Mouse (Mus musculus) frontal cortex, adult 2 months (tissue): ENCODE results near the gene Wdr90. TPM values are rescaled to one million over a fixed set of nuclear protein-coding genes. Genes with fewer than 3 reads are reported as not detected.

ENCODE experiments used
- DNase-seq, 2 experiments: peaks; one replicate each; pipeline ENCODE4 v3.0.0; 2022; ENCODE audit warnings: low spot score in 1 of 2; ENCODE audit errors: extremely low spot score in 1 of 2
- polyA plus RNA-seq: library from polyadenylated mRNA; depleted of rRNA; stranded (reverse); fragments of >200 nt; gene quantifications from 2 replicates; pipeline ENCODE4 v1.2.3, GENCODE M21; 2012; rRNA removed

Gene Wdr90
- 33.6 and 39.7 TPM in 2 replicates for polyA plus RNA-seq

- DNase-seq: peak; percentile 86 to 95
Observed at GRCm38 (mm10) chr17:25860832-25861703, at the start of gene Wdr90. Gene Wdr90 (minus strand): TSS chr17:25861501.

- DNase-seq: no peak
Observed at GRCm38 (mm10) chr17:25907640-25908039, 46.3 kb upstream of the Wdr90 start.

- no peak for DNase-seq
Observed at GRCm38 (mm10) chr17:25903061-25903460, 41.8 kb upstream of the Wdr90 start.

GRCm38 (mm10) chr17:25900193-25900592 is 38.9 kb upstream of the Wdr90 start:
- no peak for DNase-seq

GRCm38 (mm10) chr17:25895891-25896290 is 34.6 kb upstream of the Wdr90 start:
- no peak for DNase-seq

GRCm38 (mm10) chr17:25895415-25895814 is 34.1 kb upstream of the Wdr90 start:
- no peak for DNase-seq

- DNase-seq: peak in 1 of 2 experiments; percentile 82
Observed at GRCm38 (mm10) chr17:25893975-25894617, 32.8 kb upstream of the Wdr90 start.

GRCm38 (mm10) chr17:25888837-25889236 is 27.5 kb upstream of the Wdr90 start:
- peak in 1 of 2 experiments; percentile 50 for DNase-seq

GRCm38 (mm10) chr17:25887467-25887866 is 26.2 kb upstream of the Wdr90 start:
- no peak for DNase-seq

GRCm38 (mm10) chr17:25886806-25887205 is 25.5 kb upstream of the Wdr90 start:
- DNase-seq: no peak

GRCm38 (mm10) chr17:25885636-25886035 is 24.3 kb upstream of the Wdr90 start:
- peak in 1 of 2 experiments; percentile 53 for DNase-seq

GRCm38 (mm10) chr17:25883824-25884223 is 22.5 kb upstream of the Wdr90 start:
- DNase-seq: no peak

GRCm38 (mm10) chr17:25883268-25883667 is 22.0 kb upstream of the Wdr90 start:
- DNase-seq: no peak

- no peak for DNase-seq
Observed at GRCm38 (mm10) chr17:25882306-25882705, 21.0 kb upstream of the Wdr90 start.

GRCm38 (mm10) chr17:25881691-25882090 is 20.4 kb upstream of the Wdr90 start:
- no peak for DNase-seq

GRCm38 (mm10) chr17:25880913-25881641 is 19.8 kb upstream of the Wdr90 start:
- no peak for DNase-seq

GRCm38 (mm10) chr17:25880196-25880910 is 19.1 kb upstream of the Wdr90 start, which contains the start of gene Wfikkn1:
Gene Wfikkn1 (minus strand): TSS chr17:25880858.
- no peak for DNase-seq

- DNase-seq: no peak
Observed at GRCm38 (mm10) chr17:25879750-25880149, 18.4 kb upstream of the Wdr90 start.

GRCm38 (mm10) chr17:25879261-25879660 is 18.0 kb upstream of the Wdr90 start:
- peak in 1 of 2 experiments; percentile 69 for DNase-seq

GRCm38 (mm10) chr17:25878611-25879180 is 17.4 kb upstream of the Wdr90 start:
- no peak for DNase-seq
